Mouse (Mus musculus): ENCODE measurements at regions not wholly inside any gene's neighbourhood (a gene's known extent, or its start where the extent isn't known, plus 50 kb on each side); places are given as distances from the start of the nearest gene placed in this dataset.

GRCm38 (mm10) chr1:153962161-153962720 is 62.2 kb upstream of the Teddm2 start:
- DNase-seq (ENCODE audit: low spot score in 2 of 2) = no peak

DNA sequence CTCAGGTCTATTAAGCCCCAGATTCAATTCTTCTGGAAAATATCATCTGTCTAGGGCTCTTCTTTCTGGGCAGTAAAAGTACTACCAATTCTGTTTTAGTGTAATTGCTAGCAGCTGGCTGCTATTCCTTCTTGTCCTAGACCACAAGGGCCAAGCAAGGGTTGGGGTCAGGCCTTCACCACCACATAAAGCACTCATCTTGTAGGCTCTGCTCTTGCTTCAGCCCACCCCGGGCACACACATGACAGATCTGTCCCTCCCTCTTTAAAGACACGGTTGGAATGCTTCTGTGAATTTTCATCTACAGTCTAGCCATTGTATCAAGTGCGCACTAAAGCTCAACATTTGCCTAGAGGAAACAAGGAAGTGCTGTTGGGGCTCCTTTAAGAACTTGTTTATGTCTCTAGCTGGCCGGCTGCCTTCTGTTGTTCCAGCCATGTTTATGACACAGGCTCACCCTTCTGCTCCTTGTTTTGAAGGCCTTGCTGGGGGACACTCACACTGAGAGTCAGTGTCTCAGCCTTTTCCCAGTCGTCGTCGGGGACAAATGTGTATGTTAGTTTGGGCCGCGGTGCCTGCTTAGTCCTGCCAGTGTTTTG is 63.8 kb upstream of the Teddm2 start:
- no peak for DNase-seq (ENCODE audit: low spot score in 2 of 2)

GRCm38 (mm10) chr1:153969401-153969800 is 69.4 kb upstream of the Teddm2 start:
- DNase-seq (ENCODE audit: low spot score in 2 of 2) = no peak

DNA sequence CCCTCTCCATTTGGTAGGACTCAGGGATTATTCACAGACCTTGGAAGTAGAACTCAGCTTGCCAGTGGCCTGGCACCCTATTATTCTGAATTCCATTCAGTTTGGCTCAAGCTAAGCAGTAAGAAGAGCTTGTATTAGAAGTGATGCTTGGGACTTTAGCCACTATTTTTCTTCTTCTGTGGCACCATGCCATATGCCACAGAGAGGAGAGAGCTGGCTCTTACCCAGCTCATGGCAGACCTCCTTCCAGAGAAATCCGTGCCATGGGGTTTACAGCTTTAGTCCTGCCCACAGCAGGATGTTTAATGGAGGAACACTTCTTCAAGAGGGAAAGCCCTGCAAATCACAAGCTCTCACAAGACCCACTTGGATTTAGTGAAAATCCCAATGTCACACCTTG is 74.3 kb upstream of the Teddm2 start:
- no peak for DNase-seq (ENCODE audit: low spot score in 2 of 2)

DNA sequence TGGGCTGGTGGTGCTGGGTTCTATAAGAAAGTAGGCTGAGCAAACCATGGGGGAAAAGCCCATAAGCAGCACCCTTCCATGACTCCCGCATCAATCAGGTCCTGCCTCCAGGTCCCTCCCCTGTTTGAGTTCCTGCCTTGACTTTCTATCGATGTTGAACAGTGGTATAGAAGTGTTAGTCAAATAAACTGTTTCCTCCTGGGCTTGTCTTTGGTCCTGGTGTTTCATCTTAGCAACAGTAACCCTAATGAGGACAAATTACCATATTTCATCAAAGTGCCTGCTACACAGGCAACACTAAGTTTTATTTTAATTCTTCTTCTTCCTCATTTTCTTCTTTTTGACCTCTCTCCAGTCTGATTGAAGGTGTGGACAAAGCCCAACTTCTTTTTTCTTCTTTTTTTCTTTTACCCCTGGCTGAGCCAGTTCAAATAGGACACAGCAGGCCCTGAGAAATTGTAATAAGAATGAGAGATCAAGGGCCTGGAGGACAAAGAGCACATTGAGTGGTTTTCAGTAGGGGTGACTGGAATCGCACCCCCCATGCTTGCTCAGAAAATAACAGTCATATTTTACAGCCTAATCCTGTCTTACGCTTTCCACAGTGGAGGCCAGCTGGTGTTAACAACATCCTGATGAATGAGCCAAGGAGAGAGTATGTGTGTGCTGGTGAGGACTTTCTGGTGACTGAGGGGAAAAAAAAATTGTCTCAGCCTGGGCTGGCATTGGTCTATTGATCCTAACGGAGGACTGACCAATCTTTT is 78.1 kb upstream of the Teddm2 start:
- no peak for DNase-seq (ENCODE audit: low spot score in 2 of 2)

GRCm38 (mm10) chr1:153980886-153981285 is 80.9 kb upstream of the Teddm2 start:
- peak; percentile 20 to 21 for DNase-seq (ENCODE audit: low spot score in 2 of 2)

DNA sequence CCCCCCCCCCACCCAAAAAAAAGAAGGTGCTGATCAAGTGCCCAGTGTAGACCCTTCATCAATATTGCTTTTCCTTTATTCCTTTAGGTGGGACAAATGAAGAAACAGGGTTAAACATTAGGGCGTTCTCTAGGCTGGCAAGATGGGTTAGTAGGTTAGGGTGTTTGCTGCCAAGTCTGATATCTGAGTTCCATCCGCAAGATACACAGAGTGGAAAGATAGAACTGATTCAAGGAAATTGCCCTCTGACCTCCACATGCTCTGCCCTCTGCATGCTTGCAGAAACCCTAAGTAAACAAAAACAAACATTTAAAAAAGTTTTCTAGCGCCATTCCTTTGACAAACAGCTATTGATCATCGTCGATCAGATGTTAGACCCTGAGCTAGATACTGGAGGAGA is 85.6 kb upstream of the Teddm2 start:
- DNase-seq (ENCODE audit: low spot score in 2 of 2) = no peak

DNA sequence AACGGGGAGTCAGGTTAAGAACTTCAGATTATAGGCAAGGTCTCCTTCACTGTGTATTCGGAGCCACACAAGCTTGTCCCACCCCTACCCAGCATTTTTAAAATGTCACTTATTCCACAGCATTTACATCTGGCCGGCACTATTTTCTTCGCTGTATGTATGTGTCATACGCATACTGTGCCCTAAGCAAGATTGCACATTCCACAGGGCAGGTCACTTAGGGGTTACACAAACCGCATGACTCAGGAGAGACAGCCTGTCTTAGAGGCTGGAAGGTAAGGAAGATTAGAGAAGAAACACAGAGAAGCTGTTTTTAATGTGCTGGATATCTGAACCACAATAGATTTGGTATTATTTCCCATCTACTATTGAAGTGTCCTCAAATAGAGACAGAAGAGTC is 86.6 kb upstream of the Teddm2 start:
- no peak for DNase-seq (ENCODE audit: low spot score in 2 of 2)

GRCm38 (mm10) chr1:153988297-153988696 is 88.3 kb upstream of the Teddm2 start:
- DNase-seq (ENCODE audit: low spot score in 2 of 2) = no peak

GRCm38 (mm10) chr1:153990651-153991435 is 90.8 kb upstream of the Teddm2 start:
- no peak for DNase-seq (ENCODE audit: low spot score in 2 of 2)

- DNase-seq (ENCODE audit: low spot score in 2 of 2) = no peak
These were observed 92.4 kb upstream of the Teddm2 start for GRCm38 (mm10) chr1:153992466-153992865.

DNA sequence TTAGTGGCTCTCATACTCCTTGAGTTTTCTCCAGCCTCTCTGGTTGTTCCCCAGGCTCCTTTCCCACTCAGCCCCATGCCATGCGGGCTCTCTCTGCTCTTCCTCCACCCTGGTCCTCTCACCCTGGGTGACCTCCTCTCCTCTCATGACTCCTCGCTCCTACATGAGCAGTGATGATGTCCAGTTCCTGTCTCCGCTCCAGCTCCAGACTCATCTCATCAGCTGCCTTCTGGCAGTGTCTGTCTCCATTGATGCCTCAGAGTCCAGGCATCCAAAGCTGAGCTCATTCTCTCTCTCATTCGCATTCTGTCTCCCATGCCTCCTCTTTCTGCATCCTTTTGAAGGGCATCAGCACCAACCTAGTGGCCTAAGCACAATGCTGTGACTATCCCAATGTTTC is 94.8 kb upstream of the Teddm2 start:
- no peak for DNase-seq (ENCODE audit: low spot score in 2 of 2)

DNA sequence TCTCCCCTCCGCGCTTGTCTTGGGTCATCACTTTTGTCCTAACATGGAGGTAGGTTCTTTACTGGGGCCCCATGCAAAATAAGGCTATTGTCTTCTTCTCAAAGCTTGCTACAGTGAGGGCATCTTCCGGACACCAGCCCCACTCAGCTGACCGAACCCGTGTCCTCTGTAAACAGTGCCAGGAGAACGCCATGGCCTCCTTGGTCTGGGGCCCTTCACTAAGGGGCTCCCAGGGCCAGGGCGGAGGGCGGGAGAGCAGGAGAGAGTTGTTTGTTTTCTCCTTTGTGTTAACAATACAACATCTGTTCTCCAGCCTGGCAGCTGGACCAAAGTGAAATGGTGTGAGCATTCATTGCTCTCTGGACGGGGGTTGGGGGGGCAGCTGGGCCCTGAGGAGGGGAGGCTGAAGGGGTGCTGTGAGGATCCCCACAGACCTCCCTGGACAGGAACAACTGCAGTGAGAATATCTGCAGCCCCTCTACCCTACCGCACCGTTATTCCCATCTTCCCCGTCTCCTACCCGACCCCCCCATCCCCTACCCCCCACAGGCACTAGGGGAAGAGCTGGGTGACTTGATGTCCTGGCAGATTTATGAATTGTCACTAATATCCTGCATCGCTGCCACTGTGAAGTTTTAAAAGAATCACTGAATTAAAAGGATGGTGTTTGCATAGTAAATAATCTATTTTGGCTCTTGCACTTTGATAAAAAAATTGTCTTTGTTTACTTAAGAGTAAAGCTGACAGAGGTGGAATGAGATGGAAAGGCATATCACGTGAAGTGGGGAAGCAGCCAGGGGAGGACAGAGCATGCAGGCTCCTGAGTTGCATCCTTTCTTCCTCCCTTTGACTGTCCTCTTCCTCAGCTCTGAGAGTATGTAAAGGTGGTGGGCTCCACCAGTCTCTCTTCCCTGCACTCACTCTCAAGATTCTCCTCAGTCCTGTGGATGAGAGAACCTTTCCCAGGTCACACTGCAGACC is 97.5 kb upstream of the Teddm2 start:
- no peak for DNase-seq (ENCODE audit: low spot score in 2 of 2)

GRCm38 (mm10) chr1:153999776-154000175 is 99.7 kb upstream of the Teddm2 start:
- no peak for DNase-seq (ENCODE audit: low spot score in 2 of 2)

GRCm38 (mm10) chr1:154003669-154004068 is 103.6 kb upstream of the Teddm2 start:
- DNase-seq (ENCODE audit: low spot score in 2 of 2) = no peak

GRCm38 (mm10) chr1:154004647-154005046 is 104.6 kb upstream of the Teddm2 start:
- no peak for DNase-seq (ENCODE audit: low spot score in 2 of 2)

DNA sequence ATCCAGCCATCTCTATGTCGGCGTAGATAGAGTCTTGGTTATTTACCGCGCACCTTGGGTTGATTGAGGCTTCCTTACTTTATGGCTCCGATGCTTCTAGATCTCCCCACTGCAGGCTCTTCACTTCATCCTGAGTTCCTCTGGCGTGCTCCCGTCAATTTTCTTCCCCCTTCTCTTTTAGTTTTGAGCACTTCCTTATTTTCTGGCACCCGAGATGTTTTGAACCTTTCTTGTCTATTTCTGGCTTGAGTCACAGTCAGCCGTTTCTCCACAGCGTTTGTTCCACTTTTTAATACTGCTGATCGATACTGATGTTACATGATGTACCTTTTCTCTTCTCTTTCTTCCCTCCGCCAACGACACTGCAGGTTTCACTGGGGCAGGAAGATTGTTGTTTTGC is 106.0 kb upstream of the Teddm2 start:
- DNase-seq (ENCODE audit: low spot score in 2 of 2) = no peak

DNA sequence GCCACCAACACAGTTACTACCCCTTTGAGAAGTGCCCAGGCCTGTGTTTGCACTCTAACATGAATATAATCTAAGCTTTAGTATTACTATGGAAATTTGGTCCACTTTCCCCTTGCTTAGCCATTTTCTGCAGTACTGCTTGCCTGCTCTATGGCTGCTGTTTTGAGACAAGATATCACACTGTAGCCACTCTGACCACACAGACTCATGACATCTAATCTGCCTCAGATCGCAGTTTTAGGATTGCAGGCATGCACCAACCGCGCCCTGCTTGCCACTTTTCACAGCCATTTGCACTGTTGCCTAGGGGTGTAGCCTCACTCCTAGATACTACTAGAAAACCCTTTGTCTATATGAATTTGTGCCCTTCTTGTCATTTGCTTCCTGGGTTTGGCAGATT is 107.4 kb upstream of the Teddm2 start:
- DNase-seq (ENCODE audit: low spot score in 2 of 2) = no peak

- no peak for DNase-seq (ENCODE audit: low spot score in 2 of 2)
These were observed 108.7 kb upstream of the Teddm2 start for GRCm38 (mm10) chr1:154008593-154009310.

GRCm38 (mm10) chr1:154010681-154011080 is 110.7 kb upstream of the Teddm2 start:
- no peak for DNase-seq (ENCODE audit: low spot score in 2 of 2)

Data from gastrocnemius, postnatal 4 days (tissue).